8 mouse cellular contexts compared by ENCODE assay signal in the genomic region with DNA sequence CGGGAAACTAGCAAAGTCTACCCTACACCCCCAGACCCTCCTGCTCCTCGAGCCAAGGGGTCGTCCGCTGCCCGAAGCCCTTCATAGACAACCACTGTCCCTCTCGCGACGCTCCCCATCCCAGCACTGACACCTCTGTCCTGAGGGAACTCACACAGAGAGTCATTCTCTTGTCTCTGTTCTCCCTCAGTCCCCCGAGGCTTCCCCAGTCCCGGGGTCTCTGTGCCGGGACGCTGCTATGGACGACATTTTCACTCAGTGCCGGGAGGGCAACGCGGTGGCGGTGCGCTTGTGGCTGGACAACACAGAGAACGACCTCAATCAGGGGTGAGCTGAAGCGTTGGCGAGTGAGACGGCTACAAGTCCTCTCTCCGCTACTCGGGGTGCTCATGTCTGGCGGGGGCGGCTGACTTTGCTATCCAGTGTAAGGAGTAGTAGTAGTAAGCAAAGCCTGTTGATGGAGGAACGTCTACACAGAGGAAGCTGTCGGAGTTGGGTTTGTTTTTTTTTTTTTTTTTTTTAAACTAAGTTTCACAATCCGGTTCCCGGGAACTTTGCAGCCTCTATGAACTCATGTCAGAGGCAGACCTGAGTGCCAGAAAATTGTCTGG. TPM values are rescaled to one million over a fixed set of nuclear protein-coding genes. Genes with fewer than 3 reads are reported as not detected.
A peak's percentile ranks its signal among the peaks of the same experiment; 100 is the strongest.
DNase-seq lines count a peak whose midpoint lies in the region; ATAC-seq and TF ChIP-seq lines count a peak whose summit lies in the region.

A gene (minus strand): TSS at position 475 of the 611 bp plus-strand sequence.

- peak within 1 kb of the TSS; percentile 85 for H3K4me3 ChIP-seq in bone marrow macrophage, adult 2 months (ENCODE audit: insufficient read depth, low read length)
- peak within 1 kb of the TSS; percentile 57 for H3K4me3 ChIP-seq in hindbrain, postnatal 0 days (ENCODE audit: low read length)
- H3K4me3 ChIP-seq in limb, embryonic 11.5 days (ENCODE audit: low read depth, low read length): peak within 1 kb of the TSS; percentile 54
- peak within 1 kb of the TSS; percentile 91 for H3K4me3 ChIP-seq in midbrain, embryonic 10.5 days
- peak within 1 kb of the TSS; percentile 91 for H3K4me3 ChIP-seq in testis, adult 2 months (ENCODE audit: control insufficient read depth, low read depth, low read length)

- no peak for TF ChIP-seq CTCF in bone marrow macrophage, adult 2 months (IDR thresholded peaks at IDR 0.05; ENCODE audit: low read depth, low read length)
- no peak for TF ChIP-seq CTCF in hindbrain, postnatal 0 days (IDR thresholded peaks at IDR 0.05; ENCODE audit: low read depth)
- TF ChIP-seq CTCF in testis, adult 2 months (IDR thresholded peaks at IDR 0.05; ENCODE audit: control insufficient read depth, insufficient read depth, insufficient replicate concordance, low read depth, low read length): no peak

- DNase-seq in layer of hippocampus, adult 18-20 months (ENCODE audit: low spot score in 2 of 2): peak in 1 of 2 experiments; percentile 38
- no peak for DNase-seq in layer of hippocampus, adult 9-11 months
- DNase-seq in gastrocnemius, postnatal 10 days: peak; percentile 39
- DNase-seq in hindbrain, postnatal 0 days (ENCODE audit: low spot score): peak; percentile 31
- DNase-seq in limb, embryonic 11.5 days (ENCODE audit: low spot score): no peak
- no peak for DNase-seq in midbrain, embryonic 10.5 days (ENCODE audit: low spot score)

- no peaks in the 10 kb centered on the region for H3K27me3 ChIP-seq in hindbrain, postnatal 0 days (ENCODE audit: insufficient read depth, low read length)
- no peaks in the 10 kb centered on the region for H3K27me3 ChIP-seq in limb, embryonic 11.5 days (ENCODE audit: control insufficient read depth, insufficient read depth, low read length)
- no peaks in the 10 kb centered on the region for H3K27me3 ChIP-seq in midbrain, embryonic 10.5 days (ENCODE audit: low read depth, poor library complexity, severe bottlenecking)
- H3K27me3 ChIP-seq in testis, adult 2 months (ENCODE audit: control insufficient read depth, insufficient read depth, low read length): no peaks in the 10 kb centered on the region

- ATAC-seq in hindbrain, postnatal 0 days: peak; percentile 6; the same call in 1 of the 2 replicates
- ATAC-seq in limb, embryonic 11.5 days (ENCODE audit: insufficient number of reproducible peaks, low FRiP score, low TSS enrichment, low read depth): peak; percentile 18

- H3K9me3 ChIP-seq in hindbrain, postnatal 0 days (ENCODE audit: low read length): no peaks in the 10 kb centered on the region
- no peaks in the 10 kb centered on the region for H3K9me3 ChIP-seq in limb, embryonic 11.5 days (ENCODE audit: control insufficient read depth, low read length)
- H3K9me3 ChIP-seq in midbrain, embryonic 10.5 days (replicated peaks): no peaks in the 10 kb centered on the region

- H3K9ac ChIP-seq in hindbrain, postnatal 0 days (replicated peaks; ENCODE audit: low read length): peak within 1 kb of the TSS; percentile 77
- peak within 1 kb of the TSS; percentile 93 for H3K9ac ChIP-seq in limb, embryonic 11.5 days (ENCODE audit: low read length)

- peaks cover 20% of the 10 kb centered on the region for H3K4me1 ChIP-seq in bone marrow macrophage, adult 2 months (ENCODE audit: control insufficient read depth, insufficient read depth, low read length)
- H3K4me1 ChIP-seq in hindbrain, postnatal 0 days (ENCODE audit: insufficient read depth, low read length): 0 out of 2 replicates have a peak, but pooled peaks cover 5% of the 10 kb centered on the region
- peaks cover 12% of the 10 kb centered on the region for H3K4me1 ChIP-seq in limb, embryonic 11.5 days (ENCODE audit: control insufficient read depth, insufficient read depth, low read length)
- H3K4me1 ChIP-seq in midbrain, embryonic 10.5 days: peaks cover 40% of the 10 kb centered on the region
- H3K4me1 ChIP-seq in testis, adult 2 months (ENCODE audit: control insufficient read depth, insufficient read depth, low read length): peaks cover 3% of the 10 kb centered on the region

- WGBS in hindbrain, postnatal 0 days: under 1% methylated on average over 30 of the region's 30 CpGs
- WGBS in limb, embryonic 11.5 days: under 1% methylated on average over 30 of the region's 30 CpGs
- WGBS in midbrain, embryonic 10.5 days: 2% methylated on average over 30 of the region's 30 CpGs

- no peak for TF ChIP-seq POLR2A in bone marrow macrophage, adult 2 months (IDR thresholded peaks at IDR 0.05; ENCODE audit: borderline replicate concordance, low read depth, low read length)
- TF ChIP-seq POLR2A in testis, adult 2 months (IDR thresholded peaks at IDR 0.05; ENCODE audit: control insufficient read depth, low read depth, low read length): 0 out of 2 replicates have a peak, but pooled peaks have one; percentile 6

- peaks cover 37% of the 10 kb centered on the region for H3K36me3 ChIP-seq in hindbrain, postnatal 0 days (ENCODE audit: insufficient read depth, low read length)
- H3K36me3 ChIP-seq in limb, embryonic 11.5 days (ENCODE audit: control insufficient read depth, insufficient read depth, low read length): peaks cover 24% of the 10 kb centered on the region
- H3K36me3 ChIP-seq in midbrain, embryonic 10.5 days: peaks cover 52% of the 10 kb centered on the region
- no peaks in the 10 kb centered on the region for H3K36me3 ChIP-seq in testis, adult 2 months (ENCODE audit: control insufficient read depth, insufficient read depth, low read length)

- peak within 1 kb of the TSS; percentile 95 for H3K4me2 ChIP-seq in hindbrain, postnatal 0 days (ENCODE audit: low read depth, low read length)
- peak within 1 kb of the TSS; percentile 47 for H3K4me2 ChIP-seq in limb, embryonic 11.5 days (ENCODE audit: low read depth, severe bottlenecking)

- H3K27ac ChIP-seq in bone marrow macrophage, adult 2 months (ENCODE audit: insufficient read depth, low read depth, low read length): peak within 1 kb of the TSS; percentile 70
- H3K27ac ChIP-seq in hindbrain, postnatal 0 days: peak within 1 kb of the TSS; percentile 82
- peak within 1 kb of the TSS; percentile 61 for H3K27ac ChIP-seq in limb, embryonic 11.5 days (replicated peaks; ENCODE audit: low read depth, low read length)
- peak within 1 kb of the TSS; percentile 92 for H3K27ac ChIP-seq in midbrain, embryonic 10.5 days (replicated peaks)
- peak within 1 kb of the TSS; percentile 89 for H3K27ac ChIP-seq in testis, adult 2 months (ENCODE audit: control insufficient read depth, insufficient read depth, low read depth, low read length)

RNA-seq across cellular contexts. Expression of the gene that starts here (rescaled TPM):
- total RNA-seq in layer of hippocampus, adult 18-20 months (2021): 10 to 100 TPM; 10.9 to 14.6 TPM
- polyA plus RNA-seq in bone marrow macrophage, adult 2 months (2012; ENCODE audit: insufficient read depth, insufficient read length, missing spikeins): 13.9 and 22.3 TPM in 2 replicates
- total RNA-seq in gastrocnemius, postnatal 10 days (2021): 10 to 100 TPM in 1 of 2 experiments, 1 to 10 TPM in 1; 9.9 to 13.4 TPM
- 14.5 TPM in 2 replicates for total RNA-seq in hindbrain, postnatal 0 days (2014; rRNA removed)
- polyA plus RNA-seq in hindbrain, postnatal 0 days (2015; fragmentation: Nextera tagmentation; extraction: Ambion mirVana): 18.9 and 20.8 TPM in 2 replicates
- polyA plus RNA-seq in limb, embryonic 11.5 days (2014; fragmentation: Nextera tagmentation; extraction: Ambion mirVana): 48.4 and 50.6 TPM in 2 replicates
- 35.4 and 44.0 TPM in 2 replicates for polyA plus RNA-seq in midbrain, embryonic 10.5 days (2016; fragmentation: Nextera tagmentation; extraction: Ambion mirVana)
- polyA plus RNA-seq in testis, adult 2 months (2012; rRNA removed): 2.1 and 2.4 TPM in 2 replicates

Comparison
In these comparisons a context has a peak if more than half of its experiments do, and no peak if none do; other contexts are left out.
1. DNase-seq: peak in gastrocnemius, postnatal 10 days (single experiment) and hindbrain, postnatal 0 days (single experiment); none in layer of hippocampus, adult 9-11 months (single experiment), limb, embryonic 11.5 days (single experiment) and midbrain, embryonic 10.5 days (single experiment).
2. Peak in every context shown above with its lines, with median percentiles within 50 percentile points of each other: H3K27ac ChIP-seq and H3K4me3 ChIP-seq.